Mouse (Mus musculus) lung, postnatal 0 days (tissue): Measurements from ENCODE around the gene Plxna3.

Experiments used
- CTCF ChIP-seq: IDR thresholded peaks from 2 replicates; pipeline ENCODE4 v1.5.1; 2016; ENCODE audit warnings: antibody characterized with exemption, mild to moderate bottlenecking
- EP300 ChIP-seq: IDR thresholded peaks from 2 replicates; pipeline ENCODE4 v1.6.1; 2016; ENCODE audit warnings: antibody characterized with exemption, mild to moderate bottlenecking, control low read depth

DNA sequence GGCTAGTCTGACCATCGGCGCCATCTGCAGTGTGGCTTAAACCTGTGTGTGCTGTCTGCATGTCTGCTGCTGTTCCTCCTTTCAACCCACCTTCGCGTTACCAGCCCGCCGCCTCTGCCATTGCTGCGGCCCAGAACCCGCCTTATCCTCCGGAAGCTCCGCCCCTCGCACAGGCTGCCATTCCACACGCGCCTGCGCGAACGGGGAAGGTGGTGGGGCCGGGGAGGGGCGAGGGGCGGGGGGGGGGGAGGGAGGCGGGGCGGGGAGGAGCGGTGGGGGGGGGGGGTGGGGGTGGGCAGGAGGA, 24.6 kb downstream of the Plxna3 start, which contains the start of gene Lage3:
- TF ChIP-seq CTCF (no peak), EP300 (no peak)
